Mouse (Mus musculus) ovary, postnatal 36 days (tissue): Measurements from ENCODE around the gene Ick.
"Not testable (repeated sequence)": the region's sequence is repeated elsewhere in the genome, so short reads cannot be mapped to it uniquely, and the experiment has no call there.

Source experiments
- DNase-seq: peaks from one replicate; pipeline ENCODE4 v3.0.0; 2022; ENCODE audit warnings: low spot score, mixed read lengths

Ick gene

GRCm38 (mm10) chr9:78148149-78148548 is 39.2 kb downstream of the Ick start:
- no peak for DNase-seq

- not testable (repeated sequence) for DNase-seq
Observed at GRCm38 (mm10) chr9:78149770-78150169, 40.8 kb downstream of the Ick start.

GRCm38 (mm10) chr9:78154211-78154977 is 45.4 kb downstream of the Ick start:
- DNase-seq = no peak

- no peak for DNase-seq
Observed at GRCm38 (mm10) chr9:78157221-78157620, 48.2 kb downstream of the Ick start.

- DNase-seq = no peak
Observed at GRCm38 (mm10) chr9:78163291-78163690, 54.3 kb downstream of the Ick start.

- no peak for DNase-seq
Observed at GRCm38 (mm10) chr9:78164741-78165140, 55.7 kb downstream of the Ick start.

GRCm38 (mm10) chr9:78165454-78165853 is 56.5 kb downstream of the Ick start:
- no peak for DNase-seq

- DNase-seq = no peak
Observed at GRCm38 (mm10) chr9:78166694-78167452, 57.9 kb downstream of the Ick start.

GRCm38 (mm10) chr9:78167453-78167969 is 58.5 kb downstream of the Ick start:
- no peak for DNase-seq

GRCm38 (mm10) chr9:78168864-78169263 is 59.9 kb downstream of the Ick start:
- DNase-seq = no peak

- no peak for DNase-seq
Observed at GRCm38 (mm10) chr9:78174016-78174415, 65.0 kb downstream of the Ick start.

GRCm38 (mm10) chr9:78174925-78175276 is 65.9 kb downstream of the Ick start:
- not testable (repeated sequence) for DNase-seq

GRCm38 (mm10) chr9:78175277-78176200 is 66.5 kb downstream of the Ick start:
- peak; percentile 95 for DNase-seq

GRCm38 (mm10) chr9:78176201-78176727 is 67.3 kb downstream of the Ick start:
- DNase-seq = peak; percentile 57

GRCm38 (mm10) chr9:78176831-78177230 is 67.8 kb downstream of the Ick start:
- DNase-seq = no peak

- DNase-seq = no peak
Observed at GRCm38 (mm10) chr9:78178197-78178596, 69.2 kb downstream of the Ick start.

- no peak for DNase-seq
Observed at GRCm38 (mm10) chr9:78179071-78179470, 70.1 kb downstream of the Ick start.

- DNase-seq = not testable (repeated sequence)
Observed at GRCm38 (mm10) chr9:78182474-78182873, 73.5 kb downstream of the Ick start, which contains the start of gene Gsta4. Gene Gsta4 (plus strand): TSS chr9:78182774.

GRCm38 (mm10) chr9:78185686-78186085 is 76.7 kb downstream of the Ick start:
- no peak for DNase-seq

GRCm38 (mm10) chr9:78188910-78189309 is 79.9 kb downstream of the Ick start:
- no peak for DNase-seq
